Mouse (Mus musculus) NIH3T3 (cell line): Measurements from ENCODE around the gene Asic5.
A peak's percentile ranks its signal among the peaks of the same experiment; 100 is the strongest.

ENCODE experiments used
- DNase-seq: peaks from one replicate; pipeline ENCODE4 v3.0.0-alpha.2; 2012; ENCODE audit warnings: low read depth

The Asic5 gene

DNA sequence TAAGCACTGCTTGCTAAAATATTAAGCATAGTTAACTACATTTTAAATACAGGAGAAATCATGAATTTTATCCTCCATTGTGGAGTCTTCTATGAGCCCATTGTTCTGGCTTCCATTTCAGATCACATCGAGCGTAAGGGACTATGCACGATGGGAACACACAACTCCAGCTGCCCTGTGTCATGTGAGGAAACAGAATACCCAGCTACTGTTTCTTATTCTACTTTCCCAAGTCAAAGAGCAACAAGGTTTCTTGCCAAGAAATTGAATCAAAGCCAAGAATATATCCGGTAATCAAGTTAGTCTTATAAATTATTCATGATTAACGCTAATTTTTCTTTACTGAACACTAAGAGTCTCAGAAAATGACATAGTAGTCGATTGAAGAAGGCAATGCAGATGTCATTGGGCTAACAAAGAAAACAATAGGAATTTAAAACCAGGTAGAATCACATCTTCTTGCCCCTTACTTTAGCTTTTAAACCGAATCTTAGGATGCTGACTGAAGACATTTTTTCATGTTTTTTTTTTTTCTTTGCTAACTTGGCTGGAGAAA is 32.1 kb downstream of the Asic5 start:
- no peak for DNase-seq

DNA sequence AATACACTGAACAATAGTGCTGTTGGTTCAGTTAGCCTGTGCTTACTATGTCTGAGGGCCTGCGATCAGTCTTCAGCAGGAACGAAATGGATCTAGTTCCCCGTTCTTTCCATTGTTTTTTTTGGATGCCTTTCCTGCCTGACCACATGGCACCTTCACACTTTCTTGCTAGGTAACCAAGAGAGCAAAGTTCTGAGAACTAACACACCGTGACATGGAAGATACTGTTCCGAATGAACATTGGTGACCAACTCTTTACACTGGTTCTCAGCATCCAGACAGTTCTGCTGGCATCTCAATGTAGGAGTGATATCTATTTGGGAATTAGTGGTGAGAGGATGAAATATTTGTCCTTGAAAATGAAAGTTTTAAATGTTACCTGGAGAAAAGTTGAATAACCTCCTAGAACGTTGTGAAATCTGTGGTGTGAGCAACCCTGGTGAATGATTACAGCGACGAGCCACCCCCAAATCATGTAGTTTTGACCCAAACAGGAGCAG is 40.4 kb downstream of the Asic5 start:
- DNase-seq, result no peak

DNA sequence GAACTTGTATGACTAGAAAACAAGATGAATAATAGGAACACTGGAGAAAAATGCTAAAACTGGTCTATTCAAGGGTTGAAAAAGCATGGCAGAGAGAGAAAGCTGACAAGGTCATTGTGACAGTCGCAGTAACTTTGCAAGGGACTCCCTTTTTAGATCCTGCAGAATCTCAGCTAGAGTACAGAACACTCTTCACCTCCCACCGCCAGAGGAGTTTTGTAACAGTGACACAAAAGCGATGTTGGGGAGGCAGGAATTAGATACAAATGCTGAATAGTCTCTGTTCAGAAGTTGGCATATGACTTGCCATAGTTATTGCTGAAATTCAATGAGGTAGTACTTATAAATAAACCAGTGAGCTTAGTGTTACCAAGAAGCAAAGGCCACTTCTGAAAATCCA is 41.0 kb downstream of the Asic5 start:
- no peak for DNase-seq

DNA sequence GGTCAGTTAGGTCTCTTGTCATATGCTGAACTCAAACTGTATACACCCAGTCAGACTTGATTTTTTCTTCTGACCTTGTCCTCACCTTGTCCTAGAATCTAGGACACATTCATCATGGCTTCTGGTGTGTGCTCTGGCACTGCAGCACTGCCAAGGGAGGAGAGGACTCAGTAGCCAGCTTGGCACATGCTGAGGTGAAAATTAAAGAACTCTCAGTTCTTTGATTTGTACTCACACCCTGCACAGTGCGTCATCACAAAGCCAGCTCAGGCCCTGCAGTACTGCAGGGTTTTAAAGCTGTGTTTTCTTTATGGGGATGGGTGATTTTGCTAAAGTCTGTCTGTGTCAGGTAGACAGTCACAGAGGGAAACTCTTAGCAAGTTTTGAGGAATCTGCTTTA is 45.2 kb downstream of the Asic5 start:
- DNase-seq, result no peak

DNA sequence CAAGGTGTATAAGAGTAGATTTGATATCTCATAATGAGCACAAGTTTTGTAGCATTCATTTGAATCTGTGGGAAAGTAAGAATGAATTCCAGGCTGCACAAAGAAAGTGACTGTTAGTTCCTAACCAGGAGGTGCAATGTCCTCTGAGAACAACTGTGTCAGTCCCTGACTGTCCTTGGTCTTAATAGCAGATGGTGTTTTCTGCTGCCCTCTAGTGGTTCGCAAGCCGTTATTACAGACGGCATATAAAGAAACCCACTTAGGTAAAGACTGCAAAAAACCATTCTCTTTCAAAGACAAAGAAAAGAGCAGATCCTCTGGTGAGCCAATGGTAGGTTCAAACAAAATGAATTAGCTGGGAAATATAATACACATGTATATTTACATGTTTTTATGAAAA is 47.1 kb downstream of the Asic5 start:
- peak; percentile 63 for DNase-seq

DNA sequence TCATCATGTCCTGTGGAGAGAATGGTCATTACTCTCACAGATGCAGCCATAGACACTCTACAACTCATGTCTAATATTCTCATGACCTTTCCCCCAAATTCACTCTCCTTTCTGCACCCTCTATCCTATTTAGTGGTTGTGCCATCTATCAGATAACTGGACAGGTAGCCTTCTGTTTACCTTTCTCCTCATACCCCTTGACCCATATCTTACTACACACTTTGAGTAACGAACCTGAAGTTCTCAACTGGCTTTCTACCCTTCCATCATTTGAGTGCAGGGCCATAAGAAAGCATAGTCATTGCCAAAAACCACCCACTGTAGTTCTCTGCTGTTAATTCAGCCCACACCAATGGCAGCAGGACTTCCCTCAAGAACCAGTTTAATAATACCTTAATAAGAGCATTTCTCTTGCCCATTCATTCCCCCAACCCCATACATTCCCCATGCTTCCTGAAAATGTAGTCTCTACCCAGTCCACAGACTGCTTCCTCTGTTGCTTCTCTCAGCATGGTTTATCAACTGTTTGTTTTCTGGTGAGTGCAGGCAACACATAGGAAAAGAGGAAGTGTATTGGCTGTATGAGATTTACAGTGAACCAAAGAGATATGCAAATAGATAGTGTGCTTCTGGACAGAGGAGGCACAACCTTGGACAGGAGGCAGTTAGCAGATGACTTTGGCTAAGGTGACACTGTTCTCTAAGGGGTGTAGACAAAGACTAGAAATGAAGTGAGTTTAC is 48.1 kb downstream of the Asic5 start:
- DNase-seq, result no peak

DNA sequence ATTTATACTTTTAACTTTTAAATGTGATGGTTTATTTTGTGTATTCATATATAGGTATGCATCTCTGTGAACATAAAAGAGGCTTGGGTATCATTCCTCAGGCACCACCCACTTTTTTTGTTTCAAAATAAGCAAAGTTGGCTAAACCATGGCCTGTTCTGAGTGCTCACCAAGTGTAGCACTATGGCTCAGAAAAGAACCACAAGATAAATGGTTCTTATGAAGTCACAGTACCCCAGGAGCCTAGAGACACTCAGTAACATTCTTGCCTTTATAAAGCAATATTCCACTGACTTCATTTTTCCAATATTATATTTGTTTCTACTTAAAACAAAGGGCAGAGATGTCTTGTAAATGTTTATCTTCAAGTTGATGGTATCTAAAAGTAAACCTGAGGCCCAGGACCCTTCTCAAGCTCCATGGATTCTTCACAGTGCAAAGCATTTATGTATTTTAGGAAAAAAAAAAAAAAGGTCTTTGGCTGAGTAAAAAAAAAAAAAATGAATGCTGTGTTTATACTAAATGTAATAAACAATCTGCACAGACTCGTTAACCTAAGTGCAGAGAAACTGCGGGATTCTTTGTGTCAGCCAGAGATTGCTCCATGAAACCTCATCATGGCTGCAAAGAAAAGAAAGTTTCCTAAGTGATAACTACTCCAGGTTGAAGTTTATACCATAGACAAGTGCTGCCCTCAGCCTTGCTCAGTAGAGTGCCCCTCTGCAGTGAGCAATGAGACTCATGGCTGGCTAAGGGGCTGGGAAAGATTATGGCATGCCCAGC is 54.4 kb downstream of the Asic5 start:
- DNase-seq, result no peak

DNA sequence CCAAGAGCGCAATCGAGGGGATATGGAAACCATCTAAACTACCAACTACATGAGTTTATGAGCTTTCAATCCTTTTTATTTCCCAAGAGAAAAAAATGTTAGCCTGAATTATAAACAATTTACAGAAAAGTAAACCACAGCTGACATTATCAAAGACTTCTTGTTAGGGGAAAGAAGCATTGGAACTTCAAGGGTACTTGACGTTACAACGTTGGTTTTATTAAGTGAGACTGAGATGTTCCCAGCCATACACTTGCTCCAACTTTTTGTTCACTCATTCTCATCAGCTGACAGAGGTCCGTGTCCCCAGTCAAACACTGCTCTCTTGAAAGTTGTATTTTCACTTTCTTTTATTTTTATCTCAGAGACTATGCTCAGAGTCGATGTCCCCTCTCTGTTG is 61.6 kb downstream of the Asic5 start:
- DNase-seq, result no peak

DNA sequence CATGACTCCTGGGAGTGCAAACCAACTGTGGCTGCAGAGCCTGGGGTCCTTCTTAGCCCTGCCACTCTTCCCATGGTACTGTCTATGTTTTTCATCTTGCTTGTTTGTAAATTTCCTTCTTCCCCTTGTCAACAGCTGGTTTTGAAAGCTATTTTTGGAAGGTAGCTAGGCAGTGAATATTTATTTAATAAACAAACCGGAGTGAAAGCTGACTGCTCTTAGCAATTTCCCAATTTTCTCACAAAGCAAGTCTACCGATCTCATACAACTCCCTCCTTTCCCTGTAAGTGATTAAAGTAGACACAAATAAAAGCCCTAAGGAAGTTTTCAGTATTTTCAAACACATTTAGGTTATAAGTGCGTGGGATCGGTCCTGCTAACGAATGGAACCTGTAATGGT is 62.8 kb downstream of the Asic5 start:
- no peak for DNase-seq

DNA sequence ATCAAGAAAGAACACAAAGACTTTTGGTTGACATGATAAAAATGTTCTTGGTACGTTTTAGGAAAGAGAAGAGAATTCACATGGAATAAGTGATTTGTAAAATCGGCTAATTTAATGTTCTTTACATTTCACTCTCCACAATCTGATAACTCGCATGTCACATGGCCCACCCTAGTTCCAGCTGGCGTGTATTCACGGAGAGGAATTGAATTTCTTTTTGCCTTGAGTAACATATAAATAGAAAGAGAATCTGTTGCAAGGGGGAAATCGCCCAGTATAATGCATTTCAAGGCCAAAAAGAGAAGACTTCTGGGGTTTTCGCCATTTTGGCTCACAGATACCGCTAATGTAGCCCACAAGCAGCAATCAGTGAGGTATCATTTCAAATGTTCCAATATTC is 64.0 kb downstream of the Asic5 start:
- DNase-seq, result no peak

DNA sequence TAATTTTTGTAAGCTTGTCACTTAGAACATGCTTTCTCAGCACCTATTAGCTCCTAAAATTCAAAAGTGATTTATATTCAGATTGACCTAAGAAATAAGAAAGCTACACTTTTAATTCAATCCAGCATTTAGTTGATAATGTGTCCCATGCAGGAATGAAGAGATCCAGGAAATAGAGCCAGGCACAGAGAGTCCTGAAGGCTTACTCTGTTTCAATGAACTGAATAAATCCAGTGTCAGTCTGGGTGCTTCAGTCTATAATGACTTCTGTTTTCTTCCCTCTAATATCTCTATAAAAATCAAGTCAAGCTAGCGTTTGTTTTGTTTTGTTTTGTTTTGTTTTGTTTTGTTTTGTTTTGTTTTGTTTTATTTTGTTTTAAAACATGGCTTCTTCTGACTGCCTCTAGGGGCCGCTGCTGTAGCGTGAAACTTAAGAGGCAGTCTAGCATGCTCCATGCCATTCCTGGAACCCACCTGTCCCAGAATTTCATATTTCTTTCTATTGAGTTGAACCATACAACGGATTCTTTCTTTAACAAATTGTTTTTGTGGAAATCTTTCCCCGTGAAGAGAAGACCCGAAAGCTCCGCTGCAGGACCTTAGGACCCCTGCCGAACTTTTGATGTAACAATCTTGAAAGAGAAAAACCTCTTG is 65.1 kb downstream of the Asic5 start:
- peak; percentile 70 for DNase-seq

DNA sequence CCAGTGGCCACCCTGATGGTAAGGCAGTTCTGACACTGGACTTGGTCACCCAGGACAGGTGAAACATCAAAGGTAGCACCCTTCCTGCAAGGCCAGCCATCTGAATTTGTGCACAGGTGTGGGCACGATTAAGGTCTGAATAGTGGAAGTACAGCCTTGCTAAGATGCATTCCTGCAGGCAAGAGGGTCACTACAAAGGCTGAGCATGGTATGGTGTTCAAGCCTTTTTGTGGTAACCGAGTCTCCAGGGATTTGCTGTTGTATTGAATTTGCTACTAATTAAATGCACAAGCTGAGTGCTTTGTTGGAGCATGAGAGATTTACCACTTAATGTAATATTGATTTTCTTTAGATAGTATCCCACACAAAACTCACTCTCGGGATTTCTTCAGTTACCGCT is 66.0 kb downstream of the Asic5 start:
- no peak for DNase-seq

DNA sequence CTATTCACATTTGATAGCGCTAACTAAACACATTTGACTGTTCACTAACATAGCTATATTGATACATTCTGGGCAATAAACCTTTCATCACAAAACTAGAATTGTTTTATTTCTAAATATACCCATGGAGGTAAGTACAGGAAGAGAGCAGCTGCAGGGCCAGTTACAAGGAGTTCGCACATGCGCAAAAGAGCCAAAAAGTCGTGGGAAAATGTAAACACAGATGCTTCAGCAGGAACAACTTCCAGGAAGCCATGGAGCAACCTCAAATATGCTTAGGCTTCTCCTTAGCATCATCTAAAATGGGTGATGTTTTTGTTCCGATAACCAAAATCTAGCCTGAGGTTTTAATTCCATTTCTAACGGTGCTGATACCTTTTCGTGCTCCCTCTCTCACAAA is 66.6 kb downstream of the Asic5 start:
- DNase-seq, result no peak

DNA sequence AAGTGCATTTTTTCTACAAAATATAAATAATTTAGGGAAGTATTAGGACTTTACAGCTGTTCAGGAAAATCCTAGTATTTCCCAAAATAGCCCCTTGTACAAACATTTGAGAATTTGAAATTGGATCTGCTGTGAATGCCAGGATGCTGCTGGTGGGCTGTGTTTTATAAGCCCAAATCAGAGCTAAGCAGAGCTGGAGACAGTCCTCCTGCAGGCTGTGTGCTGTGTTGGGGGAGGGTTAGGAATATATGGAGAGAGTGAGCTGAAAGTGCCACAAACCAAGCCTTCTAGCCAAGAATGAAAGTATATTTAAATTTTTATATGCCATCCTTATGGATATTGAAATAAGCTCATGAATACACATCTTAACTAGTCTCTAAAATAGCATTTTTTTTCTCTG is 69.4 kb downstream of the Asic5 start:
- no peak for DNase-seq

DNA sequence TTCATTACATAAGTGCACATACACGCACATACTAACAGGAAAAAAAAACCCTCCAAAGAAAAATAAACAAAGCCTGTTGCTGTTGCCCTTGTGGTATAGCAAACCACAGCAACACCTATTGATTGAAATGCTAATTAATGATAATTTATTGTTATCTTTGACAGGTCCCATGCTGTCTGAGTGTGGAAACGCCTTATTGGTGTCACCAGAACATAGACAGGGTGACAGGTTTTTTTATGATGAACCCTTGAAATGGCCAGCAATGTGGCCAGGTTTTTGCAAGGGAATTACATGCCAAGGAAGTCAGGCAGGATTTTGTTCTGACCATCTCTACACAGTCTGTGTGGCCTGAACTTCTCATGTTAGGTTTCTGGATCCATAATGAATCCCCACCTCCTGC is 69.9 kb downstream of the Asic5 start:
- no peak for DNase-seq

DNA sequence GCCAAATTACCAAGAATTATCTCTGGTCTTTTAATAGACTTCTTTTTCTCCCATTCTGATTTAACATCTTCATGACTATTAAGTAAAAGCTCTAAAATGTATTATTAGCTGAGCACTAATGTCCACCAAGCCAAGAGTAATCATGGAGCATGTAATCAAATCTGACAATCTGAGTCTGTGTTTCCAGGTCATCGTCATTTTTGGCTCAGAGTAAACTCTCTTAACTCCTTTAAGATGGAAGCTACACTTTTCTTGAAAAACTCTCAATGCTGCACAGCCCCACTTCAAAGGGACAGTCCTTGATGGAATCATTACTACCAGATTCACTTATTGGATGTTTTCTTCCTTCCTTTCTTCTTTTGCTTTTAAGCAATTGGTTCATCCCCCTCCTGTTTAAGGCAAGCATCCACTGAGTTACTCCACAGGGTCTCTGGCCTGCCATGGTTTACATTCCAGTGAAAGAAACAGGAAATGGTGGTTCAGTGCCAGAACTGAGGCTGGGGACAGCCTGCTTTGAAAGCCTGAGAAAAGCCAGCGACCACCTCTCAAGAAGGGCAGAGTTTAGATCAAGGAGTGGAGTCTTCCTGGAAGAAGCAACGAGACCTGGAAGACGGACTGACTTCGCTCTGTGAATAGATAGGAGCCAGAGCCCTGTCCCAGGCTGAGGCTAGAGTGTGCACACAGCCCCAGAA is 72.3 kb downstream of the Asic5 start:
- no peak for DNase-seq

DNA sequence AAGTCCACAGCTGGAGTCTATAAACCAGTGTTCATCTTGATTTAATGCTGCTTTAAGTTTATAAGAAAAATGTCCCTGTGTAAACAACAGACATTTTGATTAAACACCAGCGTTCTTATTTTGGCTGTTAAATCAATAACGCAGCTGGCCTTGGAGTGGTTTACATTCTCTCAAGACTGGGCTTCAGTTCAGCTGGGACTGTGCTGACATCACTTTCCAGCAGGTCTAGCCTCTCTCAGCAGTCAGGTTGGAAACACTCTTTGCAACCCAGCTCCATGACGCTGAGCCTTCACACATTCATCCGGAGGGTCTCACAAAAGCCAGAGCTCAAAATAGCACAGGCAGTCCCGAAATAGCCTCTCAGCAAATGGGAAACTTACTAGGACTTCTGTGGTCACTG is 75.1 kb downstream of the Asic5 start:
- no peak for DNase-seq

DNA sequence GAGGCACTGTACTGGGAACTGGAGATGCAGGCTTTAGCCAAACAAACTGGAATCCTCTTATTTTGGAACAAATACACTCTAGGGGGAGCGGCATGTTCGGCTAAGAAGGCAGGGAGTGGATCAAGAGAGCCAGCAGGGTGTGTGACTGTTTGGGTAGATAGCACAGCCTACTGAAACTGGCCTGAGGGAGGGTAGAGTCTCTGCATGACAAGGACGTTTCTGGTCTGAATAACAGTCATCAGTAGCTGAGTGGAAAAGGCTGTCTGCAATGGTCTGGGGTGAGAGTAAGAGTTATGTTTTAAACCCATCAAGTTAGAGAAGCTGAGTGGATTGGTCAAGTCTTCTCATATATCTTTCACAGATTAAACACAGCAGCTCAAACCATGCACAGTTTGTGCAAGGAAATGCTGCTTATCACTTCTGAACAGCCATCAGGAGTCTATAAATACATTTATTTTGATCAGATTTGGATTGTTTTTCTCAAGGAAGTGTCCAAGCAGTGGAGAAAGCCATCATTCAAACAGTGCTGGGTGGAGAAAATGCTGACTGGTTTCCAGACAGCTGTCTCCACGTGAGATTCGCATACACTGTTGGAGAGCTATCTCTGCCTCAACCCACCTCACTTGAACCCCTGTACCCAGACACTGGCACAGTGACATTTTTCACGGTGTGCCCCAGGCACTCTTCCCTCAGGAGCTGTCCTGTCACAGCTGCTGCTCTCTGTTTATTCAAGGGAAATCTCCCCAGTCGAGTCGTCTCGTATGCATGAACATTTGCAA is 79.5 kb downstream of the Asic5 start:
- no peak for DNase-seq

DNA sequence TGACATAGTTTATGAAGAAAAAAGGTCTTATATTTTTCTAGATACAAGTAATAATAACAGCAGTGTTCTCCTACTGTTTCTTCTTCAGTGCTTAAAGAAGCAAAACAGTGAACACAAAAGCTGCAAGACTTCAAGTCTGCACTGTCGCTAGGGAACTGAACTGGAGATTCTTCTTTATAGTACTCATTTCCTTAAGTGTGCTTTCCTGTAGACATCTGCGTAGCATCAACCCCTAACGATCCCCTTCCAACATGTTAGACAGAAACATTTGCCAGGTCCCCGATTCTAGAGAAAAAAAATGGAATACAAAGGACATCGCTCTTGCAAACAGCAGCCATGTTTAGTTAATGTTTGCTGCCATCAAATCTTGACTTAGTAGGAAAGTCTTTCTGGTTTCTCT is 85.7 kb downstream of the Asic5 start:
- no peak for DNase-seq
